Mouse (Mus musculus) ES-Bruce4 (cell line): ENCODE measurements around the gene Srrm3.

Experiments
- CTCF ChIP-seq: IDR thresholded peaks from one replicate; pipeline ENCODE4 v1.8.1; 2011; ENCODE audit warnings: low read depth, low read length
- EP300 ChIP-seq: IDR thresholded peaks from 2 replicates; pipeline ENCODE4 v1.6.1; 2011; ENCODE audit warnings: low read depth, low read length; ENCODE audit not compliant: insufficient read depth
- POLR2A ChIP-seq: IDR thresholded peaks from one replicate; pipeline ENCODE4 v1.8.1; 2011; ENCODE audit warnings: low read length; ENCODE audit not compliant: insufficient read depth

- TF ChIP-seq POLR2A (no peak), CTCF (peak; percentile 50), EP300 (no peak)
These were observed 91.3 kb downstream of the Srrm3 start for GRCm38 (mm10) chr5:135898028-135898427.
